Mouse (Mus musculus) thymus, postnatal 0 days (tissue): ENCODE data around the gene Six2. TPM values are rescaled to one million over a fixed set of nuclear protein-coding genes. Genes with fewer than 3 reads are reported as not detected.
"Not testable (repeated sequence)": the region's sequence is repeated elsewhere in the genome, so short reads cannot be mapped to it uniquely, and the experiment has no call there.

Experiments
- DNase-seq: peaks from one replicate; pipeline ENCODE4 v3.0.0-alpha.2; 2015; ENCODE audit warnings: low spot score
- polyA plus RNA-seq: library from polyadenylated mRNA; unstranded; fragments of >200 nt; fragmentation: Nextera tagmentation; extraction: Ambion mirVana; gene quantifications from 2 replicates; pipeline ENCODE4 v1.2.1, GENCODE M21; 2015

Gene Six2
- polyA plus RNA-seq, 1 experiment from 2014 or later, result 4.7 TPM

GRCm38 (mm10) chr17:85690323-85690968 is 2.4 kb upstream of the Six2 start:
- no peak for DNase-seq

- DNase-seq, result no peak
These were observed 1.8 kb upstream of the Six2 start for GRCm38 (mm10) chr17:85689807-85690319.

- no peak for DNase-seq
These were observed 1.1 kb upstream of the Six2 start for GRCm38 (mm10) chr17:85688911-85689806.

GRCm38 (mm10) chr17:85687421-85688235 is 446 bp downstream of the Six2 start:
- DNase-seq, result no peak

GRCm38 (mm10) chr17:85686476-85687420 is 1.3 kb downstream of the Six2 start:
- no peak for DNase-seq

- no peak for DNase-seq
These were observed 2.3 kb downstream of the Six2 start for GRCm38 (mm10) chr17:85685689-85686281.

GRCm38 (mm10) chr17:85684841-85685688 is 3.0 kb downstream of the Six2 start:
- DNase-seq, result no peak

GRCm38 (mm10) chr17:85684436-85684835 is 3.6 kb downstream of the Six2 start:
- not testable (repeated sequence) for DNase-seq

GRCm38 (mm10) chr17:85683984-85684307 is 4.1 kb downstream of the Six2 start:
- DNase-seq, result no peak

GRCm38 (mm10) chr17:85683111-85683983 is 4.7 kb downstream of the Six2 start:
- no peak for DNase-seq

- no peak for DNase-seq
These were observed 5.8 kb downstream of the Six2 start for GRCm38 (mm10) chr17:85682181-85682710.

GRCm38 (mm10) chr17:85681741-85682140 is 6.3 kb downstream of the Six2 start:
- no peak for DNase-seq

GRCm38 (mm10) chr17:85680851-85681550 is 7.1 kb downstream of the Six2 start:
- no peak for DNase-seq

- DNase-seq, result no peak
These were observed 7.8 kb downstream of the Six2 start for GRCm38 (mm10) chr17:85680116-85680850.

GRCm38 (mm10) chr17:85679651-85680050 is 8.4 kb downstream of the Six2 start:
- DNase-seq, result no peak

GRCm38 (mm10) chr17:85664618-85665320 is 23.3 kb downstream of the Six2 start:
- peak; percentile 43 for DNase-seq
